Mouse (Mus musculus) layer of hippocampus, postnatal 25 days (tissue): ENCODE results near the gene Chrna1. TPM values are rescaled to one million over a fixed set of nuclear protein-coding genes. Genes with fewer than 3 reads are reported as not detected.
"Not testable (repeated sequence)": the region's sequence is repeated elsewhere in the genome, so short reads cannot be mapped to it uniquely, and the experiment has no call there.

Source experiments
- DNase-seq, 2 experiments: peaks; one replicate each; pipeline ENCODE4 v3.0.0; 2022; ENCODE audit warnings: mixed read lengths in 2 of 2, low spot score in 1 of 2; ENCODE audit errors: extremely low spot score in 1 of 2
- total RNA-seq, 2 experiments: library from RNA; stranded (reverse); gene quantifications; 2 replicates each; pipeline ENCODE4 v1.2.3; 2021

The Chrna1 gene
- total RNA-seq, 2 experiments from 2014 or later = 0.35 to 0.57 TPM

GRCm38 (mm10) chr2:73560899-73561664, 19.1 kb downstream of the Chrna1 start:
- DNase-seq = no peak

GRCm38 (mm10) chr2:73560445-73560844, 19.7 kb downstream of the Chrna1 start:
- no peak for DNase-seq

- no peak for DNase-seq
These were observed 22.2 kb downstream of the Chrna1 start for GRCm38 (mm10) chr2:73557956-73558355.

GRCm38 (mm10) chr2:73557061-73557460, 23.1 kb downstream of the Chrna1 start:
- not testable (repeated sequence) for DNase-seq

GRCm38 (mm10) chr2:73554389-73554788, 25.7 kb downstream of the Chrna1 start:
- DNase-seq = no peak

- no peak for DNase-seq
These were observed 27.2 kb downstream of the Chrna1 start for GRCm38 (mm10) chr2:73552926-73553325.

GRCm38 (mm10) chr2:73550725-73551124, 29.4 kb downstream of the Chrna1 start:
- DNase-seq = peak in 1 of 2 experiments; percentile 64

GRCm38 (mm10) chr2:73548542-73548941, 31.6 kb downstream of the Chrna1 start:
- DNase-seq = no peak

GRCm38 (mm10) chr2:73547256-73547655, 32.9 kb downstream of the Chrna1 start:
- no peak for DNase-seq

GRCm38 (mm10) chr2:73545556-73545955, 34.6 kb downstream of the Chrna1 start:
- DNase-seq = no peak

- no peak for DNase-seq
These were observed 39.5 kb downstream of the Chrna1 start for GRCm38 (mm10) chr2:73540450-73541162.

- no peak for DNase-seq
These were observed 40.4 kb downstream of the Chrna1 start for GRCm38 (mm10) chr2:73539697-73540096.

GRCm38 (mm10) chr2:73539141-73539540, 41.0 kb downstream of the Chrna1 start:
- DNase-seq = no peak

- no peak for DNase-seq
These were observed 41.5 kb downstream of the Chrna1 start for GRCm38 (mm10) chr2:73538590-73538989.

- DNase-seq = no peak
These were observed 43.9 kb downstream of the Chrna1 start for GRCm38 (mm10) chr2:73536091-73536783.

GRCm38 (mm10) chr2:73534720-73535119, 45.4 kb downstream of the Chrna1 start:
- DNase-seq = no peak

GRCm38 (mm10) chr2:73530487-73530886, 49.7 kb downstream of the Chrna1 start:
- no peak for DNase-seq

GRCm38 (mm10) chr2:73529356-73530330, 50.5 kb downstream of the Chrna1 start, which contains the start of gene Wipf1:
Gene Wipf1, minus strand, starts transcription at chr2:73529734.
- DNase-seq = peak; percentile 39 to 52

GRCm38 (mm10) chr2:73528516-73529355, 51.4 kb downstream of the Chrna1 start:
- no peak for DNase-seq
